In genomic region chr19:15947237-15947636, GRCm38 (mm10) we compare ENCODE assay signal across 8 mouse cellular contexts. TPM values are rescaled to one million over a fixed set of nuclear protein-coding genes. Genes with fewer than 3 reads are reported as not detected.
DNase-seq lines count a peak whose midpoint lies in the region; ATAC-seq and TF ChIP-seq lines count a peak whose summit lies in the region.

Psat1 (minus strand) TSS chr19:15947337.

- no peaks in the 10 kb centered on the region for H3K27me3 ChIP-seq in heart, embryonic 16.5 days (ENCODE audit: control insufficient read depth, insufficient read depth, low read length)
- no peaks in the 10 kb centered on the region for H3K27me3 ChIP-seq in Patski
- no peaks in the 10 kb centered on the region for H3K27me3 ChIP-seq in forebrain, embryonic 13.5 days
- no peaks in the 10 kb centered on the region for H3K27me3 ChIP-seq in neural tube, embryonic 13.5 days

- in situ Hi-C loops in Patski (cut with MboI; ENCODE audit: low pct_unique_long_range_greater_than_20kb) = no loop called here

- intact Hi-C loops in left cerebral cortex, postnatal 14 days (cut with DNase I) = no loop called here

- CTCF ChIA-PET in Patski (lab: Charles Lee) = interaction anchor here (1.4 kb wide), 1 partner anchor 146 kb away, joined by 3 read pairs; no protein-coding TSS in a partner anchor

- H3K36me3 ChIP-seq in heart, embryonic 16.5 days (ENCODE audit: control insufficient read depth, insufficient read depth) = no peaks in the 10 kb centered on the region
- no peaks in the 10 kb centered on the region for H3K36me3 ChIP-seq in forebrain, embryonic 13.5 days (ENCODE audit: poor library complexity, severe bottlenecking)
- no peaks in the 10 kb centered on the region for H3K36me3 ChIP-seq in neural tube, embryonic 13.5 days

- H3K9me3 ChIP-seq in heart, embryonic 16.5 days (replicated peaks; ENCODE audit: control insufficient read depth, low read length) = no peaks in the 10 kb centered on the region
- no peaks in the 10 kb centered on the region; the same call in none of the 2 replicates for H3K9me3 ChIP-seq in forebrain, embryonic 13.5 days (replicated peaks)
- peaks cover 7% of the 10 kb centered on the region; the same call in 1 of the 2 replicates for H3K9me3 ChIP-seq in neural tube, embryonic 13.5 days

- H3K27ac ChIP-seq in heart, embryonic 16.5 days (ENCODE audit: low read length) = no peak within 1 kb of the TSS
- no peak within 1 kb of the TSS for H3K27ac ChIP-seq in forebrain, embryonic 13.5 days
- no peak within 1 kb of the TSS for H3K27ac ChIP-seq in neural tube, embryonic 13.5 days (replicated peaks)

- ATAC-seq in heart, embryonic 16.5 days (replicated peaks; ENCODE audit: extremely low read depth, insufficient read depth, low FRiP score) = no peak
- ATAC-seq in Patski = peak; percentile 4
- ATAC-seq in forebrain, embryonic 13.5 days = no peak
- no peak for ATAC-seq in neural tube, embryonic 13.5 days (ENCODE audit: low read depth)

- POLR2A ChIA-PET in Patski (lab: Charles Lee) = no interaction called here

- DNase-seq in heart, adult 18-20 months = no peak
- no peak for DNase-seq in Patski (ENCODE audit: low read depth, low spot score)
- DNase-seq in left cerebral cortex, postnatal 14 days (ENCODE audit: low spot score in 2 of 2) = no peak
- DNase-seq in urinary bladder, postnatal 4 days (ENCODE audit: low spot score in 2 of 2) = no peak
- no peak for DNase-seq in cerebellum, adult 8-10 months

- H3K9ac ChIP-seq in heart, embryonic 16.5 days (ENCODE audit: low read length) = no peak within 1 kb of the TSS
- no peak within 1 kb of the TSS for H3K9ac ChIP-seq in forebrain, embryonic 13.5 days
- no peak within 1 kb of the TSS for H3K9ac ChIP-seq in neural tube, embryonic 13.5 days

- no peak within 1 kb of the TSS for H3K4me3 ChIP-seq in heart, embryonic 16.5 days (ENCODE audit: low read length)
- no peak within 1 kb of the TSS for H3K4me3 ChIP-seq in forebrain, embryonic 13.5 days
- no peak within 1 kb of the TSS for H3K4me3 ChIP-seq in neural tube, embryonic 13.5 days

- WGBS in heart, embryonic 16.5 days = 65% methylated on average over 7 of the region's 7 CpGs
- 92% methylated on average over 7 of the region's 7 CpGs for WGBS in forebrain, embryonic 13.5 days
- WGBS in neural tube, embryonic 13.5 days = 91% methylated on average over 7 of the region's 7 CpGs

- no peak within 1 kb of the TSS for H3K4me2 ChIP-seq in heart, embryonic 16.5 days (ENCODE audit: low read depth, low read length)
- no peak within 1 kb of the TSS for H3K4me2 ChIP-seq in forebrain, embryonic 13.5 days
- H3K4me2 ChIP-seq in neural tube, embryonic 13.5 days = no peak within 1 kb of the TSS

- TF ChIP-seq CTCF in Patski (IDR thresholded peaks at IDR 0.05) = no peak

- no peaks in the 10 kb centered on the region for H3K4me1 ChIP-seq in heart, embryonic 16.5 days (ENCODE audit: control insufficient read depth, insufficient read depth, low read length)
- no peaks in the 10 kb centered on the region for H3K4me1 ChIP-seq in forebrain, embryonic 13.5 days
- no peaks in the 10 kb centered on the region for H3K4me1 ChIP-seq in neural tube, embryonic 13.5 days (replicated peaks)

RNA-seq across cellular contexts. Expression of gene Psat1, which starts in this region (rescaled TPM):
- 80.8 and 80.9 TPM in 2 replicates for polyA plus RNA-seq in heart, embryonic 16.5 days (2015; fragmentation: Nextera tagmentation; extraction: Ambion mirVana)
- 1 to 10 TPM; 3.7 to 4.2 TPM for total RNA-seq in heart, adult 18-20 months (2021)
- polyA plus RNA-seq in Patski (2021) = 125 TPM
- polyA plus RNA-seq in forebrain, embryonic 13.5 days (2015; fragmentation: Nextera tagmentation; extraction: Ambion mirVana) = 178 and 188 TPM in 2 replicates
- total RNA-seq in left cerebral cortex, postnatal 14 days (2021) = 100 to 1,000 TPM; 100 to 110 TPM
- polyA plus RNA-seq in neural tube, embryonic 13.5 days (2015; fragmentation: Nextera tagmentation; extraction: Ambion mirVana) = 76.2 and 83.5 TPM in 2 replicates

Comparison
In these comparisons a context has a peak if more than half of its experiments do, and no peak if none do; other contexts are left out.
1. RNA of gene Psat1 (total RNA-seq): 100 to 110 TPM in left cerebral cortex, postnatal 14 days; 3.7 to 4.2 TPM in heart, adult 18-20 months; every median in the first group is over 10 times any median in the second.